Mouse (Mus musculus) adrenal gland, adult 10 weeks (tissue): ENCODE measurements around the gene Ciao1. TPM values are rescaled to one million over a fixed set of nuclear protein-coding genes. Genes with fewer than 3 reads are reported as not detected.

ENCODE experiments used
- polyA plus RNA-seq: library from polyadenylated mRNA; stranded (reverse); fragments of 350-450 nt; fragmentation: Illumina TruSeq; extraction: RNeasy Lipid Tissue Mini Kit (QIAGEN cat#74804); gene quantifications from one replicate; pipeline ENCODE4 v1.2.3, GENCODE M21; 2014; ENCODE audit warnings: low read depth, low replicate concordance

The Ciao1 gene
- polyA plus RNA-seq: 40.0 TPM

GRCm38 (mm10) chr2:127247592-127248333 lies at the start of gene Ciao1, which contains the start of gene Tmem127:
Ciao1 (minus strand) TSS chr2:127247816.
Tmem127 (plus strand) TSS chr2:127247908.

GRCm38 (mm10) chr2:127269491-127270299 lies 22.1 kb upstream of the Ciao1 start, which contains the start of gene Stard7:
Stard7 (plus strand) TSS chr2:127270218.

GRCm38 (mm10) chr2:127207547-127208451 lies 39.8 kb downstream of the Ciao1 start, which contains the start of the genes 1810024B03Rik and Snrnp200:
1810024B03Rik (minus strand) TSS chr2:127208280.
Snrnp200 (plus strand) TSS chr2:127208386.

Other genes starting within 250 kb of the Ciao1 start
- gene Ap4e1, start 239.1 kb downstream of the Ciao1 start, polyA plus RNA-seq: 21.6 TPM
- gene Blvra, start 177.2 kb downstream of the Ciao1 start, polyA plus RNA-seq: 21.2 TPM
- gene Ncaph, start 113.9 kb downstream of the Ciao1 start, polyA plus RNA-seq: 3.8 TPM
- 1.8 TPM for gene Itpripl1, start 104.4 kb downstream of the Ciao1 start, polyA plus RNA-seq
- 1.6 TPM for gene 1810024B03Rik, start 39.5 kb downstream of the Ciao1 start, polyA plus RNA-seq
- gene Snrnp200, start 39.4 kb downstream of the Ciao1 start, polyA plus RNA-seq: 41.5 TPM
- 58.0 TPM for gene Tmem127, start 92 bp upstream of the Ciao1 start, polyA plus RNA-seq
- gene Stard7, start 22.4 kb upstream of the Ciao1 start, polyA plus RNA-seq: 142 TPM
- gene Dusp2, start 88.3 kb upstream of the Ciao1 start, polyA plus RNA-seq: not detected
- not detected for gene Astl, start 90.8 kb upstream of the Ciao1 start, polyA plus RNA-seq
- 0.23 TPM for gene Adra2b, start 115.4 kb upstream of the Ciao1 start, polyA plus RNA-seq
- gene Gpat2, start 177.4 kb upstream of the Ciao1 start, polyA plus RNA-seq: not detected
- 23.4 TPM for gene Fahd2a, start 196.7 kb upstream of the Ciao1 start, polyA plus RNA-seq